Mouse (Mus musculus): ENCODE measurements around the gene Pum3.

The Pum3 gene

GRCm38 (mm10) chr19:27385304-27385703, 44.3 kb downstream of the Pum3 start:
- Histone ChIP-seq H3K9me3 (ENCODE audit: low read length) (no peaks in the 10 kb centered on the region), H3K4me1 (replicated peaks; ENCODE audit: low read depth, low read length) (peaks cover 14% of the 10 kb centered on the region), H3K4me3 (replicated peaks; ENCODE audit: low read length) (no peak overlapping the region), H3K36me3 (ENCODE audit: insufficient read depth, low read length) (peaks cover 68% of the 10 kb centered on the region), H3K27me3 (ENCODE audit: insufficient read depth, low read length) (no peaks in the 10 kb centered on the region)
- TF ChIP-seq POU5F1 (IDR thresholded peaks at IDR 0.05; ENCODE audit: borderline replicate concordance, low read length) (no peak), CTCF (conservative IDR thresholded peaks at IDR 0.05; ENCODE audit: low read length) (no peak), NANOG (IDR thresholded peaks at IDR 0.05; ENCODE audit: borderline replicate concordance, low read length) (no peak)

- H3K36me3 ChIP-seq (ENCODE audit: insufficient read depth, low read length) = peaks cover 48% of the 10 kb centered on the region
- TF ChIP-seq NANOG (IDR thresholded peaks at IDR 0.05; ENCODE audit: borderline replicate concordance, low read length) (no peak), POU5F1 (IDR thresholded peaks at IDR 0.05; ENCODE audit: borderline replicate concordance, low read length) (no peak), CTCF (conservative IDR thresholded peaks at IDR 0.05; ENCODE audit: low read length) (no peak)
- no peaks in the 10 kb centered on the region for H3K27me3 ChIP-seq (ENCODE audit: insufficient read depth, low read length)
- H3K4me3 ChIP-seq (replicated peaks; ENCODE audit: low read length) = no peak overlapping the region
- no peaks in the 10 kb centered on the region for H3K9me3 ChIP-seq (ENCODE audit: low read length)
- H3K4me1 ChIP-seq (replicated peaks; ENCODE audit: low read depth, low read length) = peaks cover 14% of the 10 kb centered on the region
Observed at GRCm38 (mm10) chr19:27383266-27383665, 46.4 kb downstream of the Pum3 start.

GRCm38 (mm10) chr19:27382131-27382530, 47.5 kb downstream of the Pum3 start:
- Histone ChIP-seq H3K36me3 (ENCODE audit: insufficient read depth, low read length) (peaks cover 36% of the 10 kb centered on the region), H3K4me1 (replicated peaks; ENCODE audit: low read depth, low read length) (peaks cover 5% of the 10 kb centered on the region), H3K27me3 (ENCODE audit: insufficient read depth, low read length) (no peaks in the 10 kb centered on the region), H3K9me3 (ENCODE audit: low read length) (no peaks in the 10 kb centered on the region), H3K4me3 (replicated peaks; ENCODE audit: low read length) (no peak overlapping the region)
- TF ChIP-seq CTCF (conservative IDR thresholded peaks at IDR 0.05; ENCODE audit: low read length) (no peak), POU5F1 (IDR thresholded peaks at IDR 0.05; ENCODE audit: borderline replicate concordance, low read length) (no peak), NANOG (IDR thresholded peaks at IDR 0.05; ENCODE audit: borderline replicate concordance, low read length) (no peak)

- H3K4me3 ChIP-seq (replicated peaks; ENCODE audit: low read length) = no peak overlapping the region
- H3K9me3 ChIP-seq (ENCODE audit: low read length) = no peaks in the 10 kb centered on the region
- no peaks in the 10 kb centered on the region for H3K4me1 ChIP-seq (replicated peaks; ENCODE audit: low read depth, low read length)
- peaks cover 14% of the 10 kb centered on the region for H3K36me3 ChIP-seq (ENCODE audit: insufficient read depth, low read length)
- H3K27me3 ChIP-seq (ENCODE audit: insufficient read depth, low read length) = no peaks in the 10 kb centered on the region
- TF ChIP-seq NANOG (IDR thresholded peaks at IDR 0.05; ENCODE audit: borderline replicate concordance, low read length) = no peak
- TF ChIP-seq CTCF (conservative IDR thresholded peaks at IDR 0.05; ENCODE audit: low read length) = no peak
- no peak for TF ChIP-seq POU5F1 (IDR thresholded peaks at IDR 0.05; ENCODE audit: borderline replicate concordance, low read length)
Observed at GRCm38 (mm10) chr19:27379712-27380401, 49.8 kb downstream of the Pum3 start.

GRCm38 (mm10) chr19:27370784-27371183, 58.8 kb downstream of the Pum3 start:
- no peak overlapping the region for H3K4me3 ChIP-seq (replicated peaks; ENCODE audit: low read length)

GRCm38 (mm10) chr19:27370174-27370573, 59.5 kb downstream of the Pum3 start:
- H3K27me3 ChIP-seq (ENCODE audit: insufficient read depth, low read length) = no peaks in the 10 kb centered on the region
- H3K9me3 ChIP-seq (ENCODE audit: low read length) = no peaks in the 10 kb centered on the region
- no peak overlapping the region for H3K4me3 ChIP-seq (replicated peaks; ENCODE audit: low read length)
- peaks cover 6% of the 10 kb centered on the region for H3K4me1 ChIP-seq (replicated peaks; ENCODE audit: low read depth, low read length)
- no peaks in the 10 kb centered on the region for H3K36me3 ChIP-seq (ENCODE audit: insufficient read depth, low read length)
- no peak for TF ChIP-seq NANOG (IDR thresholded peaks at IDR 0.05; ENCODE audit: borderline replicate concordance, low read length)

More at GRCm38 (mm10) chr19:27370784-27371183, 58.8 kb downstream of the Pum3 start:
- no peak for TF ChIP-seq POU5F1 (IDR thresholded peaks at IDR 0.05; ENCODE audit: borderline replicate concordance, low read length)
- no peak for TF ChIP-seq NANOG (IDR thresholded peaks at IDR 0.05; ENCODE audit: borderline replicate concordance, low read length)
- no peak for TF ChIP-seq CTCF (conservative IDR thresholded peaks at IDR 0.05; ENCODE audit: low read length)
- Histone ChIP-seq H3K4me1 (replicated peaks; ENCODE audit: low read depth, low read length) (peaks cover 6% of the 10 kb centered on the region), H3K9me3 (ENCODE audit: low read length) (no peaks in the 10 kb centered on the region), H3K36me3 (ENCODE audit: insufficient read depth, low read length) (no peaks in the 10 kb centered on the region), H3K27me3 (ENCODE audit: insufficient read depth, low read length) (no peaks in the 10 kb centered on the region)

- H3K9me3 ChIP-seq (ENCODE audit: low read length) = no peaks in the 10 kb centered on the region
- no peaks in the 10 kb centered on the region for H3K27me3 ChIP-seq (ENCODE audit: insufficient read depth, low read length)
- TF ChIP-seq CTCF (conservative IDR thresholded peaks at IDR 0.05; ENCODE audit: low read length) (no peak), POU5F1 (IDR thresholded peaks at IDR 0.05; ENCODE audit: borderline replicate concordance, low read length) (no peak), NANOG (IDR thresholded peaks at IDR 0.05; ENCODE audit: borderline replicate concordance, low read length) (no peak)
- no peak overlapping the region for H3K4me3 ChIP-seq (replicated peaks; ENCODE audit: low read length)
- peaks cover 7% of the 10 kb centered on the region for H3K4me1 ChIP-seq (replicated peaks; ENCODE audit: low read depth, low read length)
- no peaks in the 10 kb centered on the region for H3K36me3 ChIP-seq (ENCODE audit: insufficient read depth, low read length)
Observed at GRCm38 (mm10) chr19:27369461-27370135, 60.0 kb downstream of the Pum3 start.

GRCm38 (mm10) chr19:27366113-27366746, 63.4 kb downstream of the Pum3 start:
- no peak overlapping the region for H3K4me3 ChIP-seq (replicated peaks; ENCODE audit: low read length)
- peaks cover 8% of the 10 kb centered on the region for H3K4me1 ChIP-seq (replicated peaks; ENCODE audit: low read depth, low read length)
- no peak for TF ChIP-seq NANOG (IDR thresholded peaks at IDR 0.05; ENCODE audit: borderline replicate concordance, low read length)
- TF ChIP-seq POU5F1 (IDR thresholded peaks at IDR 0.05; ENCODE audit: borderline replicate concordance, low read length) = no peak
- no peak for TF ChIP-seq CTCF (conservative IDR thresholded peaks at IDR 0.05; ENCODE audit: low read length)
- no peaks in the 10 kb centered on the region for H3K27me3 ChIP-seq (ENCODE audit: insufficient read depth, low read length)
- H3K9me3 ChIP-seq (ENCODE audit: low read length) = no peaks in the 10 kb centered on the region
- no peaks in the 10 kb centered on the region for H3K36me3 ChIP-seq (ENCODE audit: insufficient read depth, low read length)

Data from E14TG2a.4 (cell line).